Mouse (Mus musculus): Measurements from ENCODE around the gene Trpm8. TPM values are rescaled to one million over a fixed set of nuclear protein-coding genes. Genes with fewer than 3 reads are reported as not detected.

The Trpm8 gene
- polyA plus RNA-seq, 1 experiment from 2014 or later, result not detected

- H3K9me3 ChIP-seq (replicated peaks), result peaks cover 93% of the 10 kb centered on the region
- 66% methylated on average over 11 of the region's 11 CpGs for WGBS
- no peak for ATAC-seq (replicated peaks; ENCODE audit: low FRiP score)
Observed at GRCm38 (mm10) chr1:88235046-88235893, 42.2 kb upstream of the Trpm8 start.

GRCm38 (mm10) chr1:88235894-88236415 is 41.5 kb upstream of the Trpm8 start:
- H3K4me2 ChIP-seq, result no peak overlapping the region
- H3K9me3 ChIP-seq (replicated peaks), result peaks cover 94% of the 10 kb centered on the region
- no peaks in the 10 kb centered on the region for H3K36me3 ChIP-seq
- no peak overlapping the region for H3K27ac ChIP-seq
- 59% methylated on average over 4 of the region's 4 CpGs for WGBS
- no peak overlapping the region for H3K9ac ChIP-seq
- H3K4me3 ChIP-seq (replicated peaks), result no peak overlapping the region
- no peaks in the 10 kb centered on the region for H3K4me1 ChIP-seq
- peak; percentile 34; the same call in 1 of the 2 replicates for ATAC-seq (replicated peaks; ENCODE audit: low FRiP score)
- H3K27me3 ChIP-seq, result no peaks in the 10 kb centered on the region

More at GRCm38 (mm10) chr1:88235046-88235893, 42.2 kb upstream of the Trpm8 start:
- Histone ChIP-seq H3K4me2 (no peak overlapping the region), H3K27ac (no peak overlapping the region), H3K27me3 (no peaks in the 10 kb centered on the region), H3K36me3 (no peaks in the 10 kb centered on the region), H3K9ac (no peak overlapping the region), H3K4me3 (replicated peaks) (no peak overlapping the region), H3K4me1 (no peaks in the 10 kb centered on the region)

DNA sequence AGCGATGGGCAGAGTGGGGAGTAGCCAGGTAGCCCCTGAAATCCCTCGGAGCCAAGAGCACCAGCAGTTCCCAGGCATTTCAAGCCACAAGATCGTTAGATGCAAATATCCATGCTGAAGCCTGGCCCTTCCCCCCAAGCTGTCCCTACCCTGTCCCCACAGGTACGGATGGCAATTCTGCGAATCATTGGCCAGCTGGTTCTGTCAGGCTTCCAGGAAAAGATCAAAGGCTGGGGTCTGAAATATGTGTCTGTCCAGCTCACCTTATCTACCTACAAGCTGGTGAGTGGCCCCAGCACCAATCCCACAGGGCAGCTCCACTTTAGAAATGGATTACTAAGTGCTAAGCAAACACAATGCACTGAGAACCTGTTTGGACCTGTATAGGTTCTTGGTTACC is 40.1 kb upstream of the Trpm8 start:
- H3K9ac ChIP-seq, result no peak overlapping the region
- H3K4me3 ChIP-seq (replicated peaks), result no peak overlapping the region
- 78% methylated on average over 5 of the region's 5 CpGs for WGBS
- no peaks in the 10 kb centered on the region for H3K36me3 ChIP-seq
- H3K9me3 ChIP-seq (replicated peaks), result peaks cover 86% of the 10 kb centered on the region
- ATAC-seq (replicated peaks; ENCODE audit: low FRiP score), result no peak
- no peaks in the 10 kb centered on the region for H3K4me1 ChIP-seq
- no peak overlapping the region for H3K27ac ChIP-seq
- no peak overlapping the region for H3K4me2 ChIP-seq
- no peaks in the 10 kb centered on the region for H3K27me3 ChIP-seq

DNA sequence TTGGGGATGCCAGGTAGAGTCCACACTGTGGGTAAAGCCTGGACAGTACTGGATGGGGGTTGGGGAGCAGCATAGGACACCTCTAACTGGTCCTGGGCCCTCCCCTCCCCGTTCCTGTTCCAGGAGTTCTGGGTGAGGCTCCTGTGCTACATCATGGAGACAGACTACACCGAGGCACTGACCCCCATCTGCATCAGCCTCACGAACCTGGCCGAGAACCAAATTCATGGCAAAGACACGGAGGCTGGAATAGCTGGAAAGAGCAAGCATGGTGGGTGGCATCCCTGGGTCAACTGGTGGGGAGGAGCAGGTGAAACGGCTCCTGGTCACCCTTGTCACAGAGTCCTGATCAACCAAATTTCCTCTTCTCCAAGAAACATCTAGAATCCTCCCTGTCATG is 38.7 kb upstream of the Trpm8 start:
- H3K27ac ChIP-seq, result no peak overlapping the region

GRCm38 (mm10) chr1:88240072-88240471 is 37.4 kb upstream of the Trpm8 start:
- WGBS, result 72% methylated on average over 5 of the region's 5 CpGs
- Histone ChIP-seq H3K4me3 (replicated peaks) (no peak overlapping the region), H3K9me3 (replicated peaks) (peaks cover 75% of the 10 kb centered on the region), H3K27me3 (no peaks in the 10 kb centered on the region), H3K4me1 (no peaks in the 10 kb centered on the region), H3K36me3 (no peaks in the 10 kb centered on the region), H3K27ac (no peak overlapping the region), H3K4me2 (no peak overlapping the region), H3K9ac (no peak overlapping the region)
- no peak for ATAC-seq (replicated peaks; ENCODE audit: low FRiP score)

More for the DNA sequence above, 38.7 kb upstream of the Trpm8 start:
- Histone ChIP-seq H3K4me1 (no peaks in the 10 kb centered on the region), H3K4me3 (replicated peaks) (no peak overlapping the region), H3K36me3 (no peaks in the 10 kb centered on the region), H3K27me3 (no peaks in the 10 kb centered on the region), H3K9me3 (replicated peaks) (peaks cover 84% of the 10 kb centered on the region), H3K4me2 (no peak overlapping the region), H3K9ac (no peak overlapping the region)
- ATAC-seq (replicated peaks; ENCODE audit: low FRiP score), result no peak
- 76% methylated on average over 6 of the region's 6 CpGs for WGBS

DNA sequence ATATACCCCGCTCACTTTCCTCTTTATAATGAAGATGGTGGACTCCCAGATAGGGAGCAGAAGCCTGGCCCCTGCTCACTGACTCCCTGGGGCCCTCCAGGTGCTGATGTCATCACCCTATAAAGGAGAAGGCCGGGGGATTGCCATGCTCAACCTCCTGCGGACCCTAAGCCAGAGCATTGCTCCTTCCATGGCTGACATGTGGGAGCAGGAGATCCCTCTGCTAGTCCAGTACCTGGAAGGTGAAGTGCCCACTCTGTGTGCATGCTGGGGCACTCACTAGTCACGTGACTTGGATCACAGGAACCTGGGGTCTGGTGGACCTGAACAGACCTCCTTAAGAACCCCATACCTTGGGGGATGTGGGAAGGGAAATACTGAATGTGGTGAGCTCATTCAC is 36.9 kb upstream of the Trpm8 start:
- Histone ChIP-seq H3K27ac (no peak overlapping the region), H3K27me3 (no peaks in the 10 kb centered on the region), H3K36me3 (no peaks in the 10 kb centered on the region), H3K9ac (no peak overlapping the region), H3K4me1 (no peaks in the 10 kb centered on the region), H3K9me3 (replicated peaks) (peaks cover 72% of the 10 kb centered on the region), H3K4me3 (replicated peaks) (no peak overlapping the region), H3K4me2 (no peak overlapping the region)
- 70% methylated on average over 4 of the region's 4 CpGs for WGBS
- ATAC-seq (replicated peaks; ENCODE audit: low FRiP score), result no peak; the same call in 1 of the 2 replicates

DNA sequence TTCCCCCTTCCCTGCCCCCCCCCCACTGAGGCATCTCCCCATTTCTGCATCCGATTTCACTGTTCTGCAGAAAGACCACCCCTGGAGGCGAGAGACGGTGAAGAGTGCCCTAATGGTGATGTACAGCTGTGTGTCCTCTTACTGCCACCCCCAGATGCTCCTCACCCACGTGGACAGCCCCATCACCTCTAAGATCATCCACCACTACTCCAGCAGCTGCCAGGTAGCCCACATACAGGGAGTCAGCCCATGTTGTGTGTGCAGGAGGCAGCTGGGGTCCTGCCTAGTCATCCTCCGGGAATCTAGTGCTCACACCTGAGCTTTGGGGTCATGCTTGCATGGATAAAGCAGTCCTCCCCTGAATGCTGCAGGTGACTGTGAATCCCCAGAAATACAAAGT is 33.6 kb upstream of the Trpm8 start:
- ATAC-seq (replicated peaks; ENCODE audit: low FRiP score), result no peak
- 63% methylated on average over 5 of the region's 5 CpGs for WGBS
- no peaks in the 10 kb centered on the region for H3K4me1 ChIP-seq
- peaks cover 64% of the 10 kb centered on the region for H3K9me3 ChIP-seq (replicated peaks)
- H3K27me3 ChIP-seq, result no peaks in the 10 kb centered on the region
- H3K9ac ChIP-seq, result no peak overlapping the region
- H3K36me3 ChIP-seq, result no peaks in the 10 kb centered on the region
- H3K4me3 ChIP-seq (replicated peaks), result no peak overlapping the region
- no peak overlapping the region for H3K4me2 ChIP-seq
- H3K27ac ChIP-seq, result no peak overlapping the region

GRCm38 (mm10) chr1:88245881-88246280 is 31.6 kb upstream of the Trpm8 start:
- no peaks in the 10 kb centered on the region for H3K36me3 ChIP-seq
- no peak overlapping the region for H3K27ac ChIP-seq
- H3K4me3 ChIP-seq (replicated peaks), result no peak overlapping the region
- no peak for ATAC-seq (replicated peaks; ENCODE audit: low FRiP score)
- peaks cover 65% of the 10 kb centered on the region for H3K9me3 ChIP-seq (replicated peaks)
- H3K27me3 ChIP-seq, result no peaks in the 10 kb centered on the region
- 77% methylated on average over 6 of the region's 6 CpGs for WGBS
- no peak overlapping the region for H3K4me2 ChIP-seq
- no peak overlapping the region for H3K9ac ChIP-seq
- no peaks in the 10 kb centered on the region for H3K4me1 ChIP-seq

DNA sequence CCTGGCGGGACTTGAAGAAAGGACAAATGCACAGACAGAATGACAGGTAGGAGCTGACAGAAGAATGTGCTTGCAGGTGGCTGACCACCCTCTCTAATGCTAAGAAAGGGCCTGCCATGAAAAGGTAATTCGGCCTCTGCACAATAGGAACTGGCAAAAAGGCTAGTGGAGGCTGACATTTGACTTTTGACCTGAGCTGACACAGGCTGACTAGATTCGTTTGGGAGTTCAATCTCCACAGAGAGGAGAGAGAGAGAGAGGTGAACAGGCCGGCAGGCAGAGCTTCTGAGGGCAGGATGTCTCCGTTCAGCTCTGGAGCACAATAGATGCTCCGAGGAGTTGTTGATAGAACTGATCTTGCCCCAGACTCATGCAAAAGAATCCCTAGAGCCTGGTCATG is 31.1 kb upstream of the Trpm8 start:
- WGBS, result 46% methylated on average over 6 of the region's 6 CpGs

GRCm38 (mm10) chr1:88247660-88248059 is 29.8 kb upstream of the Trpm8 start:
- H3K9me3 ChIP-seq (replicated peaks), result peaks cover 64% of the 10 kb centered on the region
- WGBS, result 52% methylated on average over 2 of the region's 2 CpGs
- no peak for ATAC-seq (replicated peaks; ENCODE audit: low FRiP score)

More for the DNA sequence above, 31.1 kb upstream of the Trpm8 start:
- no peak overlapping the region for H3K4me2 ChIP-seq
- H3K4me1 ChIP-seq, result no peaks in the 10 kb centered on the region
- H3K27ac ChIP-seq, result no peak overlapping the region
- no peaks in the 10 kb centered on the region for H3K27me3 ChIP-seq
- no peak overlapping the region for H3K9ac ChIP-seq
- no peaks in the 10 kb centered on the region for H3K36me3 ChIP-seq
- peaks cover 67% of the 10 kb centered on the region for H3K9me3 ChIP-seq (replicated peaks)
- no peak for ATAC-seq (replicated peaks; ENCODE audit: low FRiP score)
- H3K4me3 ChIP-seq (replicated peaks), result no peak overlapping the region

GRCm38 (mm10) chr1:88248658-88249057 is 28.8 kb upstream of the Trpm8 start:
- no peak for ATAC-seq (replicated peaks; ENCODE audit: low FRiP score)
- H3K9me3 ChIP-seq (replicated peaks), result peaks cover 57% of the 10 kb centered on the region
- no peaks in the 10 kb centered on the region for H3K36me3 ChIP-seq
- no peaks in the 10 kb centered on the region for H3K27me3 ChIP-seq
- WGBS, result 72% methylated on average over 4 of the region's 4 CpGs
- no peaks in the 10 kb centered on the region for H3K4me1 ChIP-seq
- H3K27ac ChIP-seq, result no peak overlapping the region
- H3K4me3 ChIP-seq (replicated peaks), result no peak overlapping the region
- no peak overlapping the region for H3K9ac ChIP-seq
- no peak overlapping the region for H3K4me2 ChIP-seq

More at GRCm38 (mm10) chr1:88247660-88248059, 29.8 kb upstream of the Trpm8 start:
- no peaks in the 10 kb centered on the region for H3K36me3 ChIP-seq
- no peak overlapping the region for H3K27ac ChIP-seq
- no peak overlapping the region for H3K4me3 ChIP-seq (replicated peaks)
- H3K4me1 ChIP-seq, result no peaks in the 10 kb centered on the region
- no peak overlapping the region for H3K4me2 ChIP-seq
- H3K27me3 ChIP-seq, result no peaks in the 10 kb centered on the region
- H3K9ac ChIP-seq, result no peak overlapping the region

- no peak overlapping the region for H3K4me3 ChIP-seq (replicated peaks)
- no peak overlapping the region for H3K4me2 ChIP-seq
- no peaks in the 10 kb centered on the region for H3K27me3 ChIP-seq
- no peak for ATAC-seq (replicated peaks; ENCODE audit: low FRiP score)
- no peaks in the 10 kb centered on the region for H3K36me3 ChIP-seq
- no peak overlapping the region for H3K27ac ChIP-seq
- H3K4me1 ChIP-seq, result no peaks in the 10 kb centered on the region
- peaks cover 52% of the 10 kb centered on the region for H3K9me3 ChIP-seq (replicated peaks)
- no peak overlapping the region for H3K9ac ChIP-seq
- 79% methylated on average over 7 of the region's 7 CpGs for WGBS
Observed at GRCm38 (mm10) chr1:88249596-88249995, 27.9 kb upstream of the Trpm8 start.

Data from kidney, embryonic 15.5 days (tissue).